Mouse (Mus musculus) olfactory bulb, adult 2 months (tissue): ENCODE data around the gene Pxn.

Experiments used
- CTCF ChIP-seq: fragments of 200-500 bp; IDR thresholded peaks from 2 replicates; pipeline ENCODE4 v1.5.1; 2012; ENCODE audit warnings: low read depth, mild to moderate bottlenecking, low read length, moderate library complexity; ENCODE audit not compliant: insufficient read depth
- POLR2A ChIP-seq: fragments of 200-500 bp; IDR thresholded peaks from 2 replicates; pipeline ENCODE4 v1.6.1; 2012; ENCODE audit warnings: mild to moderate bottlenecking, low read depth, low read length, moderate library complexity; ENCODE audit not compliant: insufficient read depth

- no peak for TF ChIP-seq POLR2A
- no peak for TF ChIP-seq CTCF
Measured at GRCm38 (mm10) chr5:115520325-115520869, 13.9 kb downstream of the Pxn start.
